Mouse (Mus musculus): ENCODE data around the gene Lpp. TPM values are rescaled to one million over a fixed set of nuclear protein-coding genes. Genes with fewer than 3 reads are reported as not detected.
"Not testable (repeated sequence)": the region's sequence is repeated elsewhere in the genome, so short reads cannot be mapped to it uniquely, and the experiment has no call there.

Lpp gene
- total RNA-seq, 2 experiments from 2014 or later = 1.2 to 3.8 TPM

- ATAC-seq (replicated peaks; ENCODE audit: poor library complexity) = not testable (repeated sequence)
Observed at GRCm38 (mm10) chr16:25021743-25022359, 628.5 kb downstream of the Lpp start.

DNA sequence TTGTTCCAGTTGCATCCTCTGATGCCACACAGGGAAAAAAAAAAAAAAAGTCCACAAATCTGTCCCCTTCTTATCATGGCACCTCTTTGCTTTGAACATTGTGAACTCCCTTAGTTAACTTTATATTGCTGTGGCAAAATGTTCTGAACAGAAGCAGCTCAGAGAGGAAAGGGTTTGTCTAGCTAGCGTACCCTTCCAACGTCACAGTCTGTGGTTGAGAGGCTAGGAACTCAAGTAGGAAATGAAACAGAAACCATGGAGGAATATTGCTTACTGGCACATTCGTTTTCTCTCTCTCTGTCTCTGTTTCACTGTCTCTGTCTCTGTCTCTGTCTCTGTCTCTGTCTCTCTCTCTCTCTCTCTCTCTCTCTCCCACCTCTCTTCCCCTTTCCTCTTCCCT is 631.3 kb downstream of the Lpp start:
- ATAC-seq (replicated peaks; ENCODE audit: poor library complexity) = peak; percentile 61

DNA sequence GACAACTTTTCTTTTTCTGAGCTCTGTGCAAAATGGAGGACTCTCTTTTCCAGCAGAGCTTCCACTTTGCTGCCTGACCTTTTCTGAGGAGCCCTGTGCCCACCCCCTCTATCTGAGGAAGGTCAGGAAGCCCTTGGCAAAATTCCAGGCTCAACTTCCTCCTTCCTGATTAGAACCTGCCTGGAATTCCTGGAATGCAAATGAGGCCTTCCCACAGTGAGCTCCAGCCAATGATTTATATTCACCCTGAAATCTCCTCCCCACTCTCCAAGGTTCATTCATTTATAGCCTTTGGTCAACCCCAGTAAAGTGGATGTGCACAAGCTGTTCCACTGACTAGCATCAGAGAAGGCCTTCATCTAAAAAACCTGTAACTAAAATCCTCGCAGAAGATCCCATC is 632.9 kb downstream of the Lpp start:
- no peak for ATAC-seq (replicated peaks; ENCODE audit: poor library complexity)

GRCm38 (mm10) chr16:25029548-25029947 is 636.2 kb downstream of the Lpp start:
- no peak for ATAC-seq (replicated peaks; ENCODE audit: poor library complexity)

DNA sequence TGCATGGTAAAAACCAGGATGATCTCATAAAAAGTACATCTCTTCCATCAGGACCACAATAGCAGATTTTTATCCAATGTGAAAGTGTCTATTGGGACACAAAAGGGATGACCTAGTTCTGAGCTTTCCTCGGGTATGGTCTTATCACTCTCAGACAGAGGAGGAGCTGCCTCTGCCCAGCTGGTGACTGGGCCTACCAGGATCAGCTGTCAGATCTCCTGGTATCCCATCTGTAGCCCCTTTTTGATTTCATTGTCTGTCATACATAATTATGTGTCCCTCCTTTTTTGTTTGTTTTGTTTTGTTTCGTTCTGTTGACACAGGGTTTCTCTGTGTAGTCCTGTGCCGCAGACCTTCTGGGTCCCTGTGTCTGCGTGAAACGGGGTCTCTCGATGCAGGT is 644.1 kb downstream of the Lpp start:
- no peak for ATAC-seq (replicated peaks; ENCODE audit: poor library complexity)

DNA sequence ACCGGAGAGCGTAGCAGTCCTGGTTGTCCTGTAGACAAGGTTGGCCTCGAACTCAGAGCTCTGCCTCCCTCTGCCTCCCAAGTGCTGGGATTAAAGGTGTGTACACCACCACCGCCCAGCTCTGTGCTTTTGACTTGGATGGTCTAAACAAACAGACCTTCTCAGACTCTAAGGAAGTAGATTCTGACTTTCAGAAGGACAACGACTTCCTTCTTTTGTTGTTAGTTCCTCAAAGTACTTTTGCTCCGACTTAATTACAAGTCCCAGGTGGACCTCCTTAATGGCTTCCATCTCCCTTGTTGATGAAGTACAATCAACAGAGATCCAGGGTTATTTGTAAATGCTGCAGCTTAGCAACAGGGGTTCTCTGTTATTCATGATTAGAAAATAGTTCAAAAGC is 645.2 kb downstream of the Lpp start:
- ATAC-seq (replicated peaks; ENCODE audit: poor library complexity) = peak; percentile 47

- ATAC-seq (replicated peaks; ENCODE audit: poor library complexity) = no peak
Observed at GRCm38 (mm10) chr16:25039904-25040303, 646.6 kb downstream of the Lpp start.

DNA sequence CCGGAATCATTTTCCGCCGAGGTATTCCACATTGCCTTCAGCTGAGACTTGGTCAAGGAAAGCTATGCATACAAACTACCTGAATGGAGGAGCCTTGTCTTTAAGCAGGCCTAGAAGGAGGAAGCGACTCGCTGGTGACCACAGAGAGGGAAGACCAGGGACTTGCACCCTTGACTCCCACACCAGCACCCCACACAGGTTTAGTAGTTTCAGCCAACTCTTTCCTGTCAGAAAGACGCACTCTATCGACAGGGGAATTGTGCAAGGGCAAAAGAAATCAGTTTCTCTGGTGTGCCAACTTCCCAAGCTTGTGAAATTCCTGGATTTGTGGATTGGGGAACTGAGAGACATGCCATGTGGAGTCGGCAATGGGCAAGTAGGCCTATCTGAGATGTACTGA is 647.9 kb downstream of the Lpp start:
- ATAC-seq (replicated peaks; ENCODE audit: poor library complexity) = peak; percentile 68

GRCm38 (mm10) chr16:25041855-25042529 is 648.7 kb downstream of the Lpp start:
- ATAC-seq (replicated peaks; ENCODE audit: poor library complexity) = peak; percentile 56

All from megakaryocyte progenitor cell, adult 5-6 weeks (primary cell).